Mouse (Mus musculus) CH12.LX (cell line): ENCODE data around the gene Bco1. TPM values are rescaled to one million over a fixed set of nuclear protein-coding genes. Genes with fewer than 3 reads are reported as not detected.
A peak's percentile ranks its signal among the peaks of the same experiment; 100 is the strongest.

ENCODE experiments used
- DNase-seq: peaks from one replicate; pipeline ENCODE4 v3.0.0-alpha.2; 2013; ENCODE audit errors: extremely low read depth
- H3K27ac ChIP-seq: 2 replicates; pipeline ENCODE4 v1.5.1; 2012; ENCODE audit warnings: low read depth, mild to moderate bottlenecking, control low read depth, moderate library complexity; ENCODE audit not compliant: insufficient read depth
- H3K27me3 ChIP-seq: replicated peaks from 2 replicates; pipeline ENCODE3; 2012; ENCODE audit warnings: inconsistent platforms
- H3K36me3 ChIP-seq, 2 experiments: replicated peaks in 1 of 2; 2 replicates each; pipeline versions ENCODE3 to v1.6.1; 2012; ENCODE audit warnings: inconsistent platforms in 1 of 2, low read length in 1 of 2, mild to moderate bottlenecking in 1 of 2, mixed read lengths in 1 of 2, moderate library complexity in 1 of 2; ENCODE audit not compliant: control insufficient read depth in 1 of 2, insufficient read depth in 1 of 2
- H3K4me1 ChIP-seq, 2 experiments: 2 replicates each; pipeline ENCODE4 v1.6.1; 2012; ENCODE audit warnings: inconsistent platforms in 1 of 2, moderate library complexity in 1 of 2; ENCODE audit not compliant: insufficient read depth in 2 of 2, control insufficient read depth in 1 of 2
- H3K4me2 ChIP-seq: 2 replicates; pipeline ENCODE4 v1.6.1; 2012; ENCODE audit warnings: low read depth, mild to moderate bottlenecking, control low read depth; ENCODE audit not compliant: poor library complexity, insufficient read depth, severe bottlenecking
- H3K4me3 ChIP-seq, 3 experiments: fragments of 150-350 bp in 1 of 3; sonication (generic) in 1 of 3; replicated peaks in 1 of 3; 2 replicates each; pipeline versions ENCODE3 to v1.5.1; 2011 to 2012; ENCODE audit warnings: low read depth in 2 of 3, low read length in 2 of 3, mild to moderate bottlenecking in 2 of 3, moderate library complexity in 2 of 3, control low read depth in 1 of 3, improper control_type of control experiment in 1 of 3, inconsistent platforms in 1 of 3, mixed read lengths in 1 of 3; ENCODE audit not compliant: poor library complexity in 1 of 3
- H3K79me2 ChIP-seq: replicated peaks from 2 replicates; pipeline ENCODE4 v1.6.1; 2012; ENCODE audit warnings: mild to moderate bottlenecking, moderate library complexity; ENCODE audit not compliant: control insufficient read depth, poor library complexity, insufficient read depth, severe bottlenecking; ENCODE audit errors: extremely low read depth
- H3K9ac ChIP-seq: 2 replicates; pipeline ENCODE4 v1.6.1; 2012; ENCODE audit warnings: low read depth, mild to moderate bottlenecking, control low read depth, moderate library complexity; ENCODE audit not compliant: insufficient read depth
- H3K9me3 ChIP-seq: replicated peaks from 2 replicates; pipeline ENCODE3; 2012; ENCODE audit warnings: low read length, inconsistent platforms, mixed read lengths
- CHD2 ChIP-seq: IDR thresholded peaks from 2 replicates; pipeline ENCODE4 v1.6.1; 2011; ENCODE audit warnings: low read length, improper control_type of control experiment
- CTCF ChIP-seq, 2 experiments: IDR thresholded peaks in 1 of 2; conservative IDR thresholded peaks in 1 of 2; 2 replicates each; pipeline ENCODE4 v1.5.1; 2011 to 2012; ENCODE audit warnings: low read depth in 2 of 2, low read length in 2 of 2, improper control_type of control experiment in 1 of 2, inconsistent platforms in 1 of 2, mild to moderate bottlenecking in 1 of 2, moderate library complexity in 1 of 2
- EP300 ChIP-seq: IDR thresholded peaks from 2 replicates; pipeline ENCODE4 v1.6.1; 2011; ENCODE audit warnings: low read length, improper control_type of control experiment
- ETS1 ChIP-seq: conservative IDR thresholded peaks from 2 replicates; pipeline ENCODE4 v1.6.1; 2012; ENCODE audit warnings: low read depth, mild to moderate bottlenecking, inconsistent platforms, low read length, improper control_type of control experiment, moderate library complexity
- HCFC1 ChIP-seq: IDR thresholded peaks from 2 replicates; pipeline ENCODE4 v1.6.1; 2012; ENCODE audit warnings: low read depth, mild to moderate bottlenecking, inconsistent platforms, low read length, improper control_type of control experiment
- IRF4 ChIP-seq: IDR thresholded peaks from 2 replicates; pipeline ENCODE4 v1.6.1; 2014; ENCODE audit warnings: low read depth, mild to moderate bottlenecking, inconsistent platforms, low read length, improper control_type of control experiment
- JUND ChIP-seq: conservative IDR thresholded peaks from 2 replicates; pipeline ENCODE4 v1.6.1; 2011; ENCODE audit warnings: low read depth, low read length, improper control_type of control experiment
- MAX ChIP-seq: IDR thresholded peaks from 2 replicates; pipeline ENCODE4 v1.6.1; 2011; ENCODE audit warnings: low read length, improper control_type of control experiment
- RAD21 ChIP-seq: IDR thresholded peaks from 2 replicates; pipeline ENCODE4 v1.6.1; 2011; ENCODE audit warnings: low read depth, mild to moderate bottlenecking, low read length, improper control_type of control experiment, moderate library complexity
- UBTF ChIP-seq: IDR thresholded peaks from 2 replicates; pipeline ENCODE4 v1.6.1; 2012; ENCODE audit warnings: low read depth, mild to moderate bottlenecking, inconsistent platforms, low read length, improper control_type of control experiment, moderate library complexity
- USF1 ChIP-seq: IDR thresholded peaks from 2 replicates; pipeline ENCODE4 v1.6.1; 2014; ENCODE audit warnings: low read depth, mild to moderate bottlenecking, inconsistent platforms, low read length, improper control_type of control experiment
- dilution Hi-C: fragments of 300-500 bp; cut with MboI; formaldehyde crosslinking; loops from 2 replicates; pipeline ENCODE4 v1.14.3; 2020; ENCODE audit warnings: low sequenced_read_pairs; ENCODE audit not compliant: extremely low pct_unique_long_range_greater_than_20kb, extremely low pct_ligation_motif_present
- in situ Hi-C: fragments of 300-500 bp; cut with MboI; formaldehyde crosslinking; loops from 3 replicates; pipeline ENCODE4 v1.14.3; 2019; ENCODE audit warnings: low sequenced_read_pairs, low pct_ligation_motif_present, low pct_unique_long_range_greater_than_20kb, mixed read lengths
- polyA plus RNA-seq: library from polyadenylated mRNA; unstranded; fragments of >175 nt; gene quantifications from 2 replicates; pipeline ENCODE4 v1.2.1, GENCODE M21; 2012; ENCODE audit warnings: low read depth; ENCODE audit not compliant: insufficient read length
- total RNA-seq, 2 experiments: library from RNA; depleted of rRNA; stranded (reverse); fragments of 300-350 nt in 1 of 2; fragments of >200 nt in 1 of 2; gene quantifications; 2 replicates each; pipeline ENCODE4 v1.2.3; 2012 to 2014

The Bco1 gene
- total and polyA plus RNA-seq, 3 experiments = not detected

- H3K27ac ChIP-seq = no peak overlapping the region
- DNase-seq = no peak
- H3K4me3 ChIP-seq = no peak overlapping the region
- no peaks in the 10 kb centered on the region for H3K27me3 ChIP-seq
- in situ Hi-C loops (no loop called here), dilution Hi-C loops (no loop called here)
- H3K4me2 ChIP-seq = no peak overlapping the region
- no peak overlapping the region for H3K9ac ChIP-seq
- TF ChIP-seq USF1 (no peak), ETS1 (no peak), HCFC1 (no peak)
- no peaks in the 10 kb centered on the region for H3K79me2 ChIP-seq
- no peaks in the 10 kb centered on the region for H3K9me3 ChIP-seq
- no peaks in the 10 kb centered on the region for H3K4me1 ChIP-seq
- peaks cover 0 to 64% of the 10 kb centered on the region in 2 experiments for H3K36me3 ChIP-seq
Measured at GRCm38 (mm10) chr8:117177236-117177635, 81.6 kb downstream of the Bco1 start.

GRCm38 (mm10) chr8:117178039-117178438, 82.4 kb downstream of the Bco1 start:
- Histone ChIP-seq H3K9ac (no peak overlapping the region), H3K79me2 (no peaks in the 10 kb centered on the region), H3K4me1 (no peaks in the 10 kb centered on the region), H3K4me2 (no peak overlapping the region), H3K27me3 (no peaks in the 10 kb centered on the region), H3K27ac (no peak overlapping the region), H3K9me3 (no peaks in the 10 kb centered on the region), H3K4me3 (no peak overlapping the region), H3K36me3 (peaks cover 0 to 65% of the 10 kb centered on the region in 2 experiments)
- TF ChIP-seq RAD21 = peak; percentile 8
- peak in 1 of 2 experiments; percentile 32; a peak in 2 of 4 replicates for TF ChIP-seq CTCF (conservative IDR thresholded peaks at IDR 0.05 in 1 of 2, IDR thresholded peaks at IDR 0.05 in 1 of 2; ENCODE audit: low read depth in 2 of 2, low read length in 2 of 2)
- no peak for TF ChIP-seq MAX
- dilution Hi-C loops (no loop called here), in situ Hi-C loops (no loop called here)
- DNase-seq = no peak

- peaks cover 0 to 67% of the 10 kb centered on the region in 2 experiments for H3K36me3 ChIP-seq
- TF ChIP-seq IRF4 (no peak), CHD2 (no peak), JUND (no peak), UBTF (no peak), EP300 (no peak)
Measured at GRCm38 (mm10) chr8:117178676-117179075, 83.0 kb downstream of the Bco1 start.

More at GRCm38 (mm10) chr8:117178676-117179075, 83.0 kb downstream of the Bco1 start:
- no peak for DNase-seq
- Histone ChIP-seq H3K79me2 (no peaks in the 10 kb centered on the region), H3K27me3 (no peaks in the 10 kb centered on the region), H3K4me2 (no peak overlapping the region), H3K4me1 (0 out of 4 replicates have a peak, but pooled peaks cover 0 to 3% of the 10 kb centered on the region in 2 experiments), H3K27ac (no peak overlapping the region), H3K9ac (no peak overlapping the region), H3K4me3 (no peak overlapping the region), H3K9me3 (no peaks in the 10 kb centered on the region)
- dilution Hi-C loops (no loop called here), in situ Hi-C loops (no loop called here)
